In genomic region chr4:119194909-119195581, GRCm38 (mm10) we compare ENCODE assay signal across 8 mouse cellular contexts. TPM values are rescaled to one million over a fixed set of nuclear protein-coding genes. Genes with fewer than 3 reads are reported as not detected.
DNase-seq lines count a peak whose midpoint lies in the region; ATAC-seq lines count a peak whose summit lies in the region.

Svbp (plus strand) TSS chr4:119195306.

- DNase-seq in Muller cell, postnatal 12 days (ENCODE audit: inconsistent ontology term): peak; percentile 98
- DNase-seq in cerebellum, adult 9-11 months: peak; percentile 82
- peak; percentile 30 to 84 for DNase-seq in frontal cortex, adult 2 months (ENCODE audit: extremely low spot score in 1 of 2, low spot score in 1 of 2)
- DNase-seq in hindbrain, embryonic 10.5 days (ENCODE audit: low spot score): peak; percentile 92
- peak; percentile 81 for DNase-seq in layer of hippocampus, adult 9-11 months
- DNase-seq in ovary, adult 18-20 months (ENCODE audit: low spot score): peak; percentile 79
- DNase-seq in thymus, postnatal 0 days (ENCODE audit: low spot score): peak; percentile 91

- H3K27ac ChIP-seq in hindbrain, embryonic 10.5 days: peak within 1 kb of the TSS; percentile 89
- H3K27ac ChIP-seq in lung, embryonic 16.5 days (ENCODE audit: low read length): peak within 1 kb of the TSS; percentile 26; the same call in 1 of the 2 replicates

- H3K36me3 ChIP-seq in hindbrain, embryonic 10.5 days: peaks cover 16% of the 10 kb centered on the region
- H3K36me3 ChIP-seq in lung, embryonic 16.5 days (ENCODE audit: control insufficient read depth, insufficient read depth, low read length): no peaks in the 10 kb centered on the region

- peaks cover 28% of the 10 kb centered on the region for H3K4me1 ChIP-seq in hindbrain, embryonic 10.5 days (replicated peaks)
- peaks cover 13% of the 10 kb centered on the region for H3K4me1 ChIP-seq in lung, embryonic 16.5 days (replicated peaks; ENCODE audit: control insufficient read depth, insufficient read depth, low read length)

- H3K9ac ChIP-seq in lung, embryonic 16.5 days (ENCODE audit: low read length): peak within 1 kb of the TSS; percentile 77

- H3K9me3 ChIP-seq in hindbrain, embryonic 10.5 days: no peaks in the 10 kb centered on the region
- H3K9me3 ChIP-seq in lung, embryonic 16.5 days (ENCODE audit: control insufficient read depth, low read length): no peaks in the 10 kb centered on the region

- peak within 1 kb of the TSS; percentile 80 for H3K4me2 ChIP-seq in lung, embryonic 16.5 days (ENCODE audit: low read depth, low read length)

- ATAC-seq in lung, embryonic 16.5 days (ENCODE audit: low read depth): peak; percentile 97

- peak within 1 kb of the TSS; percentile 76 for H3K4me3 ChIP-seq in hindbrain, embryonic 10.5 days
- peak within 1 kb of the TSS; percentile 67 for H3K4me3 ChIP-seq in lung, embryonic 16.5 days (ENCODE audit: low read length)

- WGBS in hindbrain, embryonic 10.5 days: under 1% methylated on average over 44 of the region's 47 CpGs
- under 1% methylated on average over 33 of the region's 47 CpGs for WGBS in lung, embryonic 16.5 days

- peaks cover 5% of the 10 kb centered on the region; the same call in 1 of the 2 replicates for H3K27me3 ChIP-seq in hindbrain, embryonic 10.5 days (ENCODE audit: insufficient read depth, poor library complexity, severe bottlenecking)
- no peaks in the 10 kb centered on the region for H3K27me3 ChIP-seq in lung, embryonic 16.5 days (ENCODE audit: control insufficient read depth, insufficient read depth, low read depth, low read length)

RNA-seq across cellular contexts. Expression of gene Svbp, which starts in this region (rescaled TPM):
- polyA plus RNA-seq in frontal cortex, adult 2 months (2012; rRNA removed): 32.9 and 34.7 TPM in 2 replicates
- 149 and 182 TPM in 2 replicates for polyA plus RNA-seq in hindbrain, embryonic 10.5 days (2016; fragmentation: Nextera tagmentation; extraction: Ambion mirVana)
- polyA plus RNA-seq in lung, embryonic 16.5 days (2015; fragmentation: Nextera tagmentation; extraction: Ambion mirVana): 114 and 123 TPM in 2 replicates
- polyA plus RNA-seq in thymus, postnatal 0 days (2015; fragmentation: Nextera tagmentation; extraction: Ambion mirVana): 136 TPM in 2 replicates

Comparison
In these comparisons a context has a peak if more than half of its experiments do, and no peak if none do; other contexts are left out.
1. Peak in every context shown above with its lines: DNase-seq, ATAC-seq, H3K4me3 ChIP-seq and H3K27ac ChIP-seq.